Mouse (Mus musculus) embryonic facial prominence, embryonic 13.5 days (tissue): ENCODE results near the gene Fibp. TPM values are rescaled to one million over a fixed set of nuclear protein-coding genes. Genes with fewer than 3 reads are reported as not detected.

Experiments
- ATAC-seq: fragments of 200-750 bp; cut with Nextera tagmentation; 2 replicates; pipeline ENCODE4 v1.8.0; 2017; ENCODE audit warnings: low read depth; ENCODE audit not compliant: insufficient number of reproducible peaks, insufficient read depth, low FRiP score, low TSS enrichment
- H3K27ac ChIP-seq: fragments of 300-500 bp; sonication (generic); 2 replicates; pipeline ENCODE4 v1.5.1; 2015; ENCODE audit warnings: moderate library complexity, mild to moderate bottlenecking, inconsistent platforms
- H3K27me3 ChIP-seq: fragments of 300-500 bp; sonication (generic); 2 replicates; pipeline ENCODE4 v1.6.1; 2015; ENCODE audit warnings: mild to moderate bottlenecking, inconsistent platforms
- H3K36me3 ChIP-seq: fragments of 300-500 bp; sonication (generic); 2 replicates; pipeline ENCODE4 v1.6.1; 2015; ENCODE audit warnings: mild to moderate bottlenecking, inconsistent platforms
- H3K4me1 ChIP-seq: fragments of 300-500 bp; sonication (generic); 2 replicates; pipeline ENCODE4 v1.6.1; 2015; ENCODE audit warnings: inconsistent platforms
- H3K4me2 ChIP-seq: fragments of 300-500 bp; sonication (generic); 2 replicates; pipeline ENCODE4 v1.6.1; 2015; ENCODE audit warnings: moderate library complexity, mild to moderate bottlenecking, inconsistent platforms
- H3K4me3 ChIP-seq: fragments of 300-500 bp; sonication (generic); 2 replicates; pipeline ENCODE4 v1.5.1; 2015; ENCODE audit warnings: mild to moderate bottlenecking, inconsistent platforms
- H3K9ac ChIP-seq: fragments of 300-500 bp; sonication (generic); 2 replicates; pipeline ENCODE4 v1.6.1; 2015; ENCODE audit warnings: mild to moderate bottlenecking, inconsistent platforms
- H3K9me3 ChIP-seq: fragments of 300-500 bp; sonication (generic); 2 replicates; pipeline ENCODE4 v1.6.1; 2016; ENCODE audit warnings: inconsistent platforms
- WGBS: fragments of 180-500 bp; shearing (Covaris S2); methylation state at CpG from one replicate; pipeline ENCODE4 v1.1.7; 2015; ENCODE audit warnings: mixed read lengths; 5-methylcytosine and 5-hydroxymethylcytosine counted together
- polyA plus RNA-seq: library from polyadenylated mRNA; unstranded; fragments of >200 nt; fragmentation: Nextera tagmentation; extraction: Ambion mirVana; gene quantifications from 2 replicates; pipeline ENCODE4 v1.2.1, GENCODE M21; 2015

Fibp gene
- polyA plus RNA-seq, 1 experiment from 2014 or later = 144 TPM

DNA sequence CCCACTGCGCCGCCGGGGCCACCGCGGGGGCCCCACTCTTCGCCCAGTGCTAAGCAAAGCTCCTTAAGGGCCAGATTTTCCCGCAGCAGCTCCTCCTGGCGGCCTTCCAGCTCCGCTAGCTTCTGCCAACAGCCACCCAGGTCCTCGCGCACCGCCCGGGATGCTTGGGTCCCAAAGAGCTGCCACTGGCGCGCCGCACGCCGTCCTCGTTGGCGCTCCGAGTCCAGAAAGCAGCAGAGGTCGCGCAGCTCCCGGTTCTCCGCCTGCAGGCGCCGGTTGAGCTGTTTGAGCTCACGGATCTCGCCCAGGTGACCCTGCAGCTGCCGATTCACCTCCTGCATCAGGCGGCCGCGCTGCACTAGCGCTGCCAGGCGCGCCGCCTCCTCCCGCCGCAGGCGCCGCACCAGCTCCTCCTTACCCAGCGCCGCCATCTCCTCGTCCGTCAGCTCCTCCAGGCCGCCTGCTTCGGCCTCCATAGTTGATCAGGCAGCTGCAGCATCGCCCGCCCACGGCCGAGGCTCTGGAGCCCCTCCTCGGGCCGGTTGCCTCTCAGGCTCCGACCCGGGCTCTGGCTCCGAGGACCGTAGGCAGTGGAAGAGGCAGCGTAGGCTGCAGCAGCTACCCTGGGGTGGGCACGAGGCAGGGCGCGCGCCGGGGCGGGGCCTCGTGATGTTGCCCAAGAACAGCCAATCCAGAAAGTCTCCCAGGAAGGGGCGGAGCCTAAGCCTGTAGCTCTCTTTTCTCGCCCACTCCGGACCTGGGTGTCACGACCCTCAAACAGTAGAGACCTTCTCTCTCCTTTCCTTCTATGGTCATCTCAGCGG lies 3.3 kb upstream of the Fibp start:
- peaks cover 17% of the 10 kb centered on the region for H3K36me3 ChIP-seq
- under 1% methylated on average over 70 of the region's 70 CpGs for WGBS
- peak overlapping the region; percentile 74 for H3K4me3 ChIP-seq
- H3K9ac ChIP-seq = peak overlapping the region; percentile 76
- H3K27me3 ChIP-seq = peaks cover 7% of the 10 kb centered on the region; the same call in 1 of the 2 replicates
- no peaks in the 10 kb centered on the region for H3K9me3 ChIP-seq
- H3K4me1 ChIP-seq = peaks cover 40% of the 10 kb centered on the region
- H3K4me2 ChIP-seq = peak overlapping the region; percentile 99
- peak overlapping the region; percentile 87 for H3K27ac ChIP-seq
- ATAC-seq = peak; percentile 84

DNA sequence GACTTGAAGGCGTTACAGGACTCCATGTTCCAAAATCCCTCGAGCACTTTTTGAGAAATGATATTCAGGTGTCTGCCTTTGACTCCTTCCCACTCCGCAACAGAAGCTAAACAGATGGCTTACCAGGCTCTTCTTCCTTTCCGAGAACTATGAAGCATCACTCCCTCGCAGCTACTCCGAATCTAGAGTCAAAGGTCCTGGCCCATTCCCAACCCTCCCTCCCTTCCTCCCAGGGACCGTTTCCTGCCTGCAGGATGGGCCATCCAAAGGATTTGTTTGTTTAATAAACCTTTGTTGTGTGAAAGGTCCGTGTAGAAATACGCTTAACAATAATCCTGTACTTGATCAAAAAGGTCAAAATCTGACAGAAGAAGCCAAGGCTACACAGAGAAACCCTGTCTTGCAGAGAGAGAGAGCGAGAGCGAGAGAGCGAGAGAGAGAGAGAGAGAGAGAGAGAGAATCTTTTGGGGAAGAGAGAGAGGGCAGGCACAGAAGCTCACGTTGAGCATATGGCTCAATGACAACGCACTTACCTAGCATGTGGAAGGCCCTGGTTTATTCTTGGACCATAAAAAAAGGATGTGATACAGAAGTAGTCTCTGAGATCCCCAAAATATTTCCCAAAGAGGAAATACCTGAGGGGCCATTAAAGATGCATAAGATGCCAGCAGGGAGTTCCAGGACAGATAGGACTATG lies 2.5 kb upstream of the Fibp start, which contains the start of gene Ccdc85b:
Gene Ccdc85b, minus strand, starts transcription at position 149 of the 697 bp plus-strand sequence.
- ATAC-seq = no peak
- Histone ChIP-seq H3K9me3 (no peaks in the 10 kb centered on the region), H3K36me3 (peaks cover 24% of the 10 kb centered on the region), H3K4me2 (peak within 1 kb of the TSS; percentile 99), H3K9ac (peak within 1 kb of the TSS; percentile 76), H3K4me1 (peaks cover 40% of the 10 kb centered on the region), H3K27ac (peak within 1 kb of the TSS; percentile 87), H3K27me3 (peaks cover 7% of the 10 kb centered on the region; the same call in 1 of the 2 replicates), H3K4me3 (peak within 1 kb of the TSS; percentile 74)
- WGBS = 17% methylated on average over 14 of the region's 14 CpGs

DNA sequence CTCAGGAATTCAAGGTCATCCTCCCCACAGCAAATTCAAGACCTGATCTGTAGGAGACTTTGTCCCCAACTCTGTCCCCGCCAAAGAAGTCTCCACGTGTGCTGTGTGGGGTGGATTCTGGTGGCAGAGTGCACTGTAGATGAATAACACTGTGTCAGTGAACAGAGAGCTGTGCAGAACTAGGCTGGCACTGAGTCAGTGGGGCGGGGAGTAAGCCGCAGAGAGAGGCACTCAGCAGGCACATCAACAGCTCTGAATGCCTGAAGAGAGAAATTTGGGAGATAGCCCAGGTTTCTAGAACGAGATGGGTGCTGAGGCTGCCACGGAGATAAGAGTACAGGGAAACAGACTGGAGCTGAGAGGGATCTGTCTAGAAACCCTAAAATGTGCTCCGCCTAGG lies 1.4 kb upstream of the Fibp start:
- no peak overlapping the region for H3K4me2 ChIP-seq
- peaks cover 31% of the 10 kb centered on the region for H3K36me3 ChIP-seq
- peaks cover 7% of the 10 kb centered on the region; the same call in 1 of the 2 replicates for H3K27me3 ChIP-seq
- H3K4me1 ChIP-seq = peaks cover 44% of the 10 kb centered on the region
- H3K9ac ChIP-seq = no peak overlapping the region
- H3K4me3 ChIP-seq = no peak overlapping the region
- ATAC-seq = no peak
- no peak overlapping the region for H3K27ac ChIP-seq
- 70% methylated on average over 7 of the region's 7 CpGs for WGBS
- no peaks in the 10 kb centered on the region for H3K9me3 ChIP-seq

GRCm38 (mm10) chr19:5459896-5460295 lies 519 bp upstream of the Fibp start:
- peak overlapping the region; percentile 70; the same call in 1 of the 2 replicates for H3K27ac ChIP-seq
- WGBS = 37% methylated on average over 3 of the region's 3 CpGs

GRCm38 (mm10) chr19:5461411-5461810 lies 996 bp downstream of the Fibp start:
- Histone ChIP-seq H3K27ac (no peak overlapping the region), H3K36me3 (peaks cover 45% of the 10 kb centered on the region), H3K27me3 (peaks cover 7% of the 10 kb centered on the region; the same call in 1 of the 2 replicates), H3K4me3 (peak overlapping the region; percentile 68), H3K4me1 (peaks cover 30% of the 10 kb centered on the region), H3K9me3 (no peaks in the 10 kb centered on the region), H3K4me2 (peak overlapping the region; percentile 91), H3K9ac (peak overlapping the region; percentile 79)
- no peak for ATAC-seq
- WGBS = 85% methylated on average over 6 of the region's 6 CpGs

More at GRCm38 (mm10) chr19:5459896-5460295, 519 bp upstream of the Fibp start:
- H3K4me1 ChIP-seq = peaks cover 45% of the 10 kb centered on the region
- peaks cover 7% of the 10 kb centered on the region; the same call in 1 of the 2 replicates for H3K27me3 ChIP-seq
- H3K9ac ChIP-seq = peak overlapping the region; percentile 79
- peaks cover 30% of the 10 kb centered on the region for H3K36me3 ChIP-seq
- H3K4me2 ChIP-seq = peak overlapping the region; percentile 91
- no peak for ATAC-seq
- H3K4me3 ChIP-seq = peak overlapping the region; percentile 68
- H3K9me3 ChIP-seq = no peaks in the 10 kb centered on the region

DNA sequence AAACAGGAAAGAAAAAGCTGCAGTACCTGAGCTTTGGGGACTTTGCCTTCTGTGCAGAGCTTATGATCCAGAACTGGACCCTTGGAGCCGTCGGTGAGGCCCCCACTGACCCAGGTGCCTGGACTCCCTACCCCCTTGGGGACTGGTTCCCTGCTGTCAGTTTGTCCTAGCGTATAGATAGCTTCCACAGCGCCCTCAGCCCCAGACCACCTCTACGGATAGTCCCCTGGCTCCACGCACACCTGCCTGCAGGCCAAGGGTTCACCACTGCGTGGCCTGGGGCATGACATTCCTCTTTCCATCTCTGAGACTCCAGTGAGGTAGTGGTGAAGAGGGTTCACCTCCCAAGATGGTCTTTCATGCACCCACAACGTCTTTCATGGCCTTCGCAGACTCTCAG lies 2.8 kb downstream of the Fibp start:
- Histone ChIP-seq H3K9ac (no peak overlapping the region), H3K27me3 (peaks cover 7% of the 10 kb centered on the region; the same call in 1 of the 2 replicates), H3K27ac (no peak overlapping the region), H3K36me3 (peaks cover 61% of the 10 kb centered on the region), H3K4me3 (no peak overlapping the region), H3K4me1 (peaks cover 22% of the 10 kb centered on the region), H3K4me2 (no peak overlapping the region), H3K9me3 (no peaks in the 10 kb centered on the region)
- 86% methylated on average over 9 of the region's 9 CpGs for WGBS
- ATAC-seq = no peak

- Histone ChIP-seq H3K27me3 (peaks cover 4% of the 10 kb centered on the region; the same call in 1 of the 2 replicates), H3K4me1 (peaks cover 25% of the 10 kb centered on the region), H3K9me3 (no peaks in the 10 kb centered on the region), H3K4me2 (peak overlapping the region; percentile 63), H3K4me3 (peak overlapping the region; percentile 29), H3K9ac (peak overlapping the region; percentile 65), H3K27ac (peak overlapping the region; percentile 44; the same call in 1 of the 2 replicates), H3K36me3 (peaks cover 61% of the 10 kb centered on the region)
- ATAC-seq = 0 out of 2 replicates have a peak, but pooled peaks have one; percentile 29
- WGBS = 40% methylated on average over 15 of the region's 15 CpGs
These were observed 3.6 kb downstream of the Fibp start for GRCm38 (mm10) chr19:5463791-5464562.

GRCm38 (mm10) chr19:5465037-5465436 lies 4.6 kb downstream of the Fibp start:
- Histone ChIP-seq H3K36me3 (peaks cover 61% of the 10 kb centered on the region), H3K9me3 (no peaks in the 10 kb centered on the region), H3K27me3 (no peaks in the 10 kb centered on the region), H3K27ac (no peak overlapping the region), H3K9ac (0 out of 2 replicates have a peak overlapping the region, but pooled peaks have one; percentile 65), H3K4me2 (no peak overlapping the region), H3K4me1 (peaks cover 22% of the 10 kb centered on the region), H3K4me3 (no peak overlapping the region)
- no peak for ATAC-seq
- WGBS = 94% methylated on average over 8 of the region's 8 CpGs

GRCm38 (mm10) chr19:5466916-5467500 lies 6.6 kb downstream of the Fibp start:
- peaks cover 58% of the 10 kb centered on the region for H3K36me3 ChIP-seq
- 90% methylated on average over 6 of the region's 6 CpGs for WGBS
- no peak overlapping the region for H3K9ac ChIP-seq

DNA sequence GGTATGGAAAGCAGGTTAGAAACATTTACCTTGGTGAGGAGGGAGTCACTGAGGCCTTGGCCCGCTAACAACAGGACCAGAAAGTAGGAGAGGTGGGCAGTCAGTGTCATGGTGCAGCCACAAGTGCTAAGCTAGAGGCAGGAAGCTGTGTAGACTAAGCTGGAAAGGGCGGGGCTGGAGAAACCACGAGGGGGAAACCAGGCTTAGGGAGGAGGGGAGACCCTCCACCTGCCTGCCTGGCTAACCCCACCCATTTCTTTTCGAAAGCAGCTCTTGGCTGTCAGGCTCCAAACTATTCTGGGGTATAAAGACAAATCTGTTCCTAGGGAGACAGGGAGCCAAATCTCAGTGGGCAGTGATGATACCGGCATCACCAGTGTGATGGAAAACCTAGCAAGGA lies 8.0 kb downstream of the Fibp start, which contains the start of gene Ctsw:
Gene Ctsw, minus strand, starts transcription at position 134 of the 400 bp plus-strand sequence.
- 54% methylated on average over 5 of the region's 5 CpGs for WGBS
- no peak within 1 kb of the TSS for H3K4me2 ChIP-seq

More at GRCm38 (mm10) chr19:5466916-5467500, 6.6 kb downstream of the Fibp start:
- peaks cover 12% of the 10 kb centered on the region for H3K4me1 ChIP-seq
- H3K27me3 ChIP-seq = no peaks in the 10 kb centered on the region
- no peak overlapping the region for H3K4me2 ChIP-seq
- H3K27ac ChIP-seq = no peak overlapping the region
- no peak overlapping the region for H3K4me3 ChIP-seq
- no peaks in the 10 kb centered on the region for H3K9me3 ChIP-seq
- no peak for ATAC-seq

More for the DNA sequence above, 8.0 kb downstream of the Fibp start, which contains the start of gene Ctsw:
- Histone ChIP-seq H3K4me1 (peaks cover 12% of the 10 kb centered on the region), H3K9me3 (no peaks in the 10 kb centered on the region), H3K27me3 (no peaks in the 10 kb centered on the region), H3K4me3 (no peak within 1 kb of the TSS), H3K9ac (peak within 1 kb of the TSS; percentile 49; the same call in 1 of the 2 replicates), H3K27ac (no peak within 1 kb of the TSS), H3K36me3 (peaks cover 44% of the 10 kb centered on the region)
- ATAC-seq = no peak
